Mouse (Mus musculus) bone marrow, adult 2 months (tissue): ENCODE results near the gene Tbccd1.

ENCODE experiments used
- CTCF ChIP-seq: fragments of 200-500 bp; IDR thresholded peaks from 2 replicates; pipeline ENCODE4 v1.5.1; 2011; ENCODE audit warnings: low read length, control low read depth; ENCODE audit not compliant: control insufficient read depth, insufficient read depth
- POLR2A ChIP-seq: fragments of 200-500 bp; IDR thresholded peaks from 2 replicates; pipeline ENCODE4 v1.6.1; 2011; ENCODE audit warnings: low read depth, mild to moderate bottlenecking, control low read depth, low read length, borderline replicate concordance; ENCODE audit not compliant: control insufficient read depth

DNA sequence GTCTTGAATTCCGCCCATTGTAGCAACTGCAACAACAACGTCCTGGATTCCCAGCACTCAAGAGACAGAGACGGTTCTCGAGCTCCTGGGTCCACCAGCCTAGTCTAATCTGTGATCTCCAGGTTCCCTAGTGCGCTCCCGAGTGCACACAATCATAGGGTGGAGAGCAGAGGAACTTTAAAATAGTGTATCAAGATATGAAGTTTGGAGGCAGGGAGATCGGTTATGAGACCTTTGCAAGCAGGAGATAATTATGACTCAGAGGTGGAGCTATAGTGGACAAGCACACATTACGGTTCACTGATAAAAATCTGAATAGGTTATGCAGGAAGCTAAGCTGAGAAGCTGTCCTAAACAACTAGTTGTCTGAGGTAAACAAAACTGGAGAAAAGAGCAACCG lies 696 bp downstream of the Tbccd1 start:
- no peak for TF ChIP-seq CTCF
- no peak for TF ChIP-seq POLR2A
